Mouse (Mus musculus): ENCODE measurements around the gene Myocd.

The Myocd gene

DNA sequence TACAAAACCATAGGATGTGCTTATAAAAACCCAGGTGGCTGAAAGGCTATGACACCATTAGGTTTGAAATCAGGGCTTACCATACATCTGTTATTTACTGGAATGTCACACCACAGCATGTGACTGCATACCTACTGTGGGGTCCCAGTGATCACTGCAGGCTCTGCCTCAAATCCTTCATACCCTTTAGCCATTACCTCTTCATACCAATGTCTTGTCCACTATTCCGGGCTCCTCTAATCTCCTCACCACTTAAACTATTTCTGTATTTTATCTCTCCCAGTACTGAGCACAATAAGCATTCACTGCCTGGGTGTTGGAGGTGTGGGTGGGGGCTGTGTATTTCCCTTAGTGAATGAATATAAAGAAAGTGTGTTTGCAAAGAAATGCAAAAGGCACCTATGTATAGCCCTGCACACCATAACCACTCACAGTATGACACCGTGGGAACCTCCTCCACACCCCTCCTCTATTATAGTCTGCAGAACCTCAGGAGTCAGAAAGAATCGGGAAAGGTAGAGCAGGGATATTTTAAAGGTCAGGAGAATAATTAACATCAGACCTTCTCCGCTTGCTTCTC lies 126.9 kb downstream of the Myocd start:
- no peak for DNase-seq (ENCODE audit: low spot score in 2 of 2)

DNA sequence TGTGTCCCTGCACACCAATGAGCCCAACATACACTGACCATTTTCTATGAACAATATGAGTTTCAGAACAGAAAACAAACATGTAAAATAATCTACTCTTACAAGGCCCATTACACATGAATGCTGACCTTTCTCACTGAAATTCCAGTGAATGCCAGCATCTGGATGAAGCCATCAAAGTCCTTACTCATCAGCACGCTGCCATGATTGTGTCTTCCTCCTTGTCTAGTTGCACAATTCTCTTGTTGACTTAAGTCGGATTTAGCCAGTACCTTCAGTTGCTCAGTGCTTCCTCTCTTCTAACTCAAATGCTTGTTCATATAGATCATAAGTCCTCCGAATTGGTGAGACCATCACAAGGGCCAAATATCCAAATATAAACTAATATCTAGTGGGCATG lies 130.8 kb downstream of the Myocd start:
- no peak for DNase-seq (ENCODE audit: low spot score in 2 of 2)

DNA sequence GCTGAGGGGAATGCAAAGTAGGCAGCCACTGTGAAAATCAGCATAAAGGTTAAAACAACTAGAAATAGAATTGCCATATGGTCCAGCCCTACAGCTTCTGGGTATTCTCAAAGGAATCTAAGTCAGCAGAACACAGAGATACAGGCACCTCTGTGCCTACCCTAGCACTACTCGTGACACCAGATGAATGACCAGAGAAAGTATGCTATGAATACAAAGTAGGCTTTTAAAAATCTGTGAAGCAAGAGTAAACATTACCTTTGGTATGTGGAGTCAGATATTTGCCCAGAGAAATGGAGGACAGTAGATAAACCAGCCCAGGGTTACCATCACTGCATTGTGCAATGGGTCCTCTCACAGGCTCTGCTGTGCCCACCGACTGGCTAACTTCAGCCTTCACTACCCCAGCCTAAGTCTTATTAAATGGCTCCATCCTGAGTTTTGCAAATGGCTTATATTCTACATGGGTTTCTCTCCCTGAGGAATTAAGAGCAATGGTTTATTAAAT lies 132.6 kb downstream of the Myocd start:
- DNase-seq (ENCODE audit: low spot score in 2 of 2), result no peak

DNA sequence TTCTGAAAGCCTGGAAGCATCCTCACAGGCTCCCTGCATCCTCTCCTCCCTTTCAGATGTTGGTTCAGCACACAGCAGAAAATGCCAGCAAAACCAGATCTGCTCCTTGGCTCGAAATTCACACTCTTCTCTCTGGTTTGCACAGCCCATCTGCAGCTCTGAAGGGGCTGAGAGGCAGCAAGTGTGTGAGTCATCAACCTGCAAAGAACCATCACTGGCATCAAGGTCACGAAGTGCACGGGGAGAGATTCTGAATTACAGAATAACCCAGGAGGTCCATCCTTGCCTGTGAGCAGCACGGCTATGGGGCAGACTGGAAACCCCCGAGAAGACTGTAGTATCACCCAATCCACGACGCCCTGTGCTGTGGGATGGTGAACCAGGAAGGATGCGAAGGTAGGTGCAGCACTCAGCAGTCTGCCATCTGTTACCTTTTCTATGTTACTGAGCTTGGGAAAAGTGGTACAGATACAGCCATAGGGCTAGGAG lies 134.5 kb downstream of the Myocd start:
- no peak for DNase-seq (ENCODE audit: low spot score in 2 of 2)

- no peak for DNase-seq (ENCODE audit: low spot score in 2 of 2)
These were observed 136.1 kb downstream of the Myocd start for GRCm38 (mm10) chr11:65133661-65134060.

DNA sequence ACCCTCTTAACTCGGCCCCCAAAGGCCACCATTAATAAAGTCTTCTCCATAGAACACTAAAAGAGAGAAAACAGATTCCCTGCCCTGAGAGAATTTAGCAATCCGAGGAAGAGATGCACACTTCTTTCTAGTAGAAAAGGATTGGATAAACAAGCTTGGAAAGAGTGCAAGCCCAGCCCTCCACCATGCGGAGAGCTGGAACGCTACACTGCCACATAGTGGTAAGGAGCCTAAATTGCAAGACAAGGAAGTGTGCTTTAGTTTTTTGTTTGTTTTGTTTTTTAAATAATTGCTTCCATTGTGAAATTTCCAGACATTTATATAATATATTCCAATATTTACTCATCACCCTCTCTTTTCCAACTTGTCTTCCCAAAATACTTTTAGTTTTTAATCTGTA lies 140.7 kb downstream of the Myocd start:
- DNase-seq (ENCODE audit: low spot score in 2 of 2), result no peak

DNA sequence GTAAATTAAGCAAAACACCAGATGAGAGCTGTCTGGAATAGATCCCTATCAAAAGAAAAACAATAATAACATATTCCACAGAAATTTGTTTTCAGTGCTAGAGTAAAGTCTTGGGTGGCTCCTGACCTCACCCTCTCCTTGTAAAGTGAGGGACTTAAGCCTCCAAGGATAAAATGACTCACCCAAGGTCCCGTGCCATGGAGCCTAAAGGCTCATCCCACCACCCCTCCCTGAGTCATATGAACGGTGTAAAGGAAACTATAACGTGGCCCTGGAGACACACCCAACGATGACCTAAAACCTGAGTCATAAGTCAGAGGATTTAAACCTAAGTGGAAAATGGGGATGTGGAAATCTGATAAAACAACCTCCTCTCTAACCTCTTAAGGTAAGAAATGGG lies 141.1 kb downstream of the Myocd start:
- no peak for DNase-seq (ENCODE audit: low spot score in 2 of 2)

GRCm38 (mm10) chr11:65126566-65126965 lies 143.2 kb downstream of the Myocd start:
- DNase-seq (ENCODE audit: low spot score in 2 of 2), result peak in 1 of 2 experiments; percentile 62
